Mouse (Mus musculus): ENCODE measurements around the gene Gm21915.

Gene Gm21915

GRCm38 (mm10) chr9:40670313-40670712 lies at the start of gene Gm21915:
Gene Gm21915, plus strand, starts transcription at chr9:40670613.
- DNase-seq (ENCODE audit: low read depth): no peak

GRCm38 (mm10) chr9:40622265-40622664 lies 48.1 kb upstream of the Gm21915 start:
- DNase-seq (ENCODE audit: low read depth): no peak

GRCm38 (mm10) chr9:40622793-40623192 lies 47.6 kb upstream of the Gm21915 start:
- DNase-seq (ENCODE audit: low read depth): no peak

GRCm38 (mm10) chr9:40625341-40625740 lies 45.1 kb upstream of the Gm21915 start:
- DNase-seq (ENCODE audit: low read depth): no peak

GRCm38 (mm10) chr9:40626566-40626965 lies 43.8 kb upstream of the Gm21915 start:
- DNase-seq (ENCODE audit: low read depth): no peak

GRCm38 (mm10) chr9:40627146-40627713 lies 43.2 kb upstream of the Gm21915 start:
- no peak for DNase-seq (ENCODE audit: low read depth)

GRCm38 (mm10) chr9:40628130-40629069 lies 42.0 kb upstream of the Gm21915 start:
- peak; percentile 70 for DNase-seq (ENCODE audit: low read depth)

GRCm38 (mm10) chr9:40629441-40629840 lies 41.0 kb upstream of the Gm21915 start:
- no peak for DNase-seq (ENCODE audit: low read depth)

- no peak for DNase-seq (ENCODE audit: low read depth)
Observed at GRCm38 (mm10) chr9:40631101-40631500, 39.3 kb upstream of the Gm21915 start.

GRCm38 (mm10) chr9:40631505-40631904 lies 38.9 kb upstream of the Gm21915 start:
- DNase-seq (ENCODE audit: low read depth): no peak

GRCm38 (mm10) chr9:40636054-40636453 lies 34.4 kb upstream of the Gm21915 start:
- peak; percentile 81 for DNase-seq (ENCODE audit: low read depth)

- DNase-seq (ENCODE audit: low read depth): no peak
Observed at GRCm38 (mm10) chr9:40637705-40638393, 32.6 kb upstream of the Gm21915 start.

GRCm38 (mm10) chr9:40638394-40639049 lies 31.9 kb upstream of the Gm21915 start:
- DNase-seq (ENCODE audit: low read depth): no peak

- no peak for DNase-seq (ENCODE audit: low read depth)
Observed at GRCm38 (mm10) chr9:40639536-40640187, 30.8 kb upstream of the Gm21915 start.

- DNase-seq (ENCODE audit: low read depth): peak; percentile 63
Observed at GRCm38 (mm10) chr9:40641318-40641717, 29.1 kb upstream of the Gm21915 start.

- DNase-seq (ENCODE audit: low read depth): no peak
Observed at GRCm38 (mm10) chr9:40642470-40643220, 27.8 kb upstream of the Gm21915 start.

GRCm38 (mm10) chr9:40649444-40649843 lies 21.0 kb upstream of the Gm21915 start:
- DNase-seq (ENCODE audit: low read depth): no peak

GRCm38 (mm10) chr9:40649983-40650382 lies 20.4 kb upstream of the Gm21915 start:
- DNase-seq (ENCODE audit: low read depth): no peak

- DNase-seq (ENCODE audit: low read depth): no peak
Observed at GRCm38 (mm10) chr9:40651239-40651859, 19.1 kb upstream of the Gm21915 start.

- no peak for DNase-seq (ENCODE audit: low read depth)
Observed at GRCm38 (mm10) chr9:40652757-40653156, 17.7 kb upstream of the Gm21915 start.

Measured in NIH3T3 (cell line).